Mouse (Mus musculus): ENCODE results near the gene Cfap58.

Cfap58 gene

DNA sequence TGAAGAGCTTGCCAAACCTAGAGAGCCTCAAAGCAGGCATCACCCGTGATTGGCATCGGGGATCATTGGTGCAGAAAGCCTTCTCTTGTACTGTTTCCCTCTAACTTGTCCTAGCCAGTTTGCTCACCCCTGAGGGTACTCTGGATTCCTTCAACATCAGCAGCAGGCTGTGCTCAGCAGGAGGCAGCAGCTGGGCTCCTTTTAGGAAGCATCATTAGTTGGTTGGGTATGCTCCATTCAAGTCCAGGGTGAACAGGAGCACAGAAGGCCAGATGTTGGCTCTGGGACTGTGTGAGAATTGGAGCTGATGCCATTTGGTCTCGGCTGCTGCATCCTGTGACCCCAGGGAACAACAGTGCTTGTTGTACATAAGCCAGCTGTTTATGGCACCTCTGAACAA, 142.2 kb downstream of the Cfap58 start:
- no peak for DNase-seq (ENCODE audit: low read depth, low spot score)

DNA sequence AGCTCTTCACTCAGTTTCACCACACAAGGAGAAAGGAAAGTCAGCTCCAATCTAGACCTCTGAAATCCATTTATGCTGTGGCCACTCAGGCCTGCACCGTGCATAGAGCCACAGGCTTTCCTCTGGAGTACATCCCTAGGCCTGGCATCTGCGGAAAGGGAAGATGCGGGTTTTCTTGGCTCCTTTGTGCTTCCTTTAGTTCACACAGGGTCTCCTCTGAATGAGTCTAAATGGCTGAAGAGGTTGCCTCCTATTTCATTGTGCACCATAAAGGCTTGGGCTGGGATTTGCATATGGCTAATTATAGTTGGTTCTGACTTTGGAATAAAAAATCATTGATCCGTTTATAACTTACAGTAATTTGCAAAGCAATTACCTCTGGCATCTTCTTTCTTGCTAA, 144.0 kb downstream of the Cfap58 start:
- DNase-seq (ENCODE audit: low read depth, low spot score): no peak
